Mouse (Mus musculus): ENCODE data around the gene Cmip.

DNA sequence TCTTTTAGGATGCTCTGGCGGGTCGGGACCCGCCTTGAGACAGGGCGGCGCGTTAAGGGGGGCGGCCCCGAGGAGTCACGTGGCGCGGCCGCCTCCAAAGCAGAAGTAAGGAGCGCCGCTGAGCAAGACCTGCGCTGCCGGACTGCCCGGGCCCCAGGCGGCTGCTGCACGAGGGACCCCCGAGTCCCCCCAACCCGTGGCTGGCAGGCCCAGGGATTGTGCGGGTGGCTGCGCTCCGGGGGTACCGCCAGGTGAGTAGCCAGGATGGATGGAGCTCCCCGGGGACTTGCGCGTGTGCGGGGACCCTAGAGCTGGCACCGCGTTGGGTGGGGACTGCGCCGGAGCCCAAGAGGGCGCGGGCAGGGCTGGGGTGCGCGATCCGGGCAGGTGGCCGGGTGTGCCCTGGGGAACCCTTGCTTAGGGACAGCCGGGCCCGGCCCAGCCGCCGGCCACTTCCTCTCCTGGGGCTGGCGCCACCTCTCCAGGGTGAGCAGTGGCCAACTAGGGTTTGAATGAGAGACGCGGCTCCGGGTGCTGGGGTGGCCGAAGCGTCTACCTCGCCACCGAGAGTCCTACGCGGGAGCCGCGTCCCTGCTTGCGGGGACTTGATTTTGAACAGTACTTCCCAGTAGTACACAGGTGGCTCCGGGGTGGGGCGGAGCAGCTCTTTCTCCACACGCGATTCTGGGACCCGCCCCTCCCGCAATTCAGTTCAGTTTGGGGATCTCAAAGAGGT, 241.5 kb downstream of the Cmip start, which contains the start of gene Plcg2:
- TF ChIP-seq CTCF (IDR thresholded peaks at IDR 0.05; ENCODE audit: borderline replicate concordance, insufficient read depth, low read depth, low read length), result no peak
- TF ChIP-seq POLR2A (IDR thresholded peaks at IDR 0.05; ENCODE audit: borderline replicate concordance, insufficient read depth, low read length), result no peak

All from cerebellum, adult 2 months (tissue).